Comparison of ENCODE assay signal across 29 mouse cellular contexts in genomic region chr10:118880776-118881175, GRCm38 (mm10).
"Had no signal": no experiment of that assay in that cellular context is flagged by ENCODE, and none has a peak within 500 bp of the region (broad histone marks: within the 10 kb centered on the region; RNA-seq: fewer than 3 reads in every experiment).

No protein-coding gene starts in this region.

- DNase-seq: cerebellum, adult 2 months; cerebellum, adult 8-10 months; cerebellum, adult 9-10 months; cerebellum, adult 9-11 months; cerebellum, postnatal 10 days; cerebellum, postnatal 14 days; cerebellum, postnatal 25 days; cerebellum, postnatal 36 days; embryo, embryonic 11 days; forebrain, postnatal 0 days; gastrocnemius, adult 2 months; gastrocnemius, postnatal 10 days; gastrocnemius, postnatal 14 days; gastrocnemius, postnatal 25 days; gastrocnemius, postnatal 36 days; heart, adult 11 months; heart, adult 18-20 months; heart, adult 2 months had no signal

- H3K9ac ChIP-seq: embryonic facial prominence, embryonic 12.5 days; embryonic facial prominence, embryonic 13.5 days; embryonic facial prominence, embryonic 15.5 days; forebrain, embryonic 12.5 days; forebrain, embryonic 13.5 days; forebrain, embryonic 15.5 days; forebrain, postnatal 0 days had no signal

- H3K4me2 ChIP-seq: embryonic facial prominence, embryonic 12.5 days; embryonic facial prominence, embryonic 13.5 days; embryonic facial prominence, embryonic 15.5 days; forebrain, embryonic 12.5 days; forebrain, embryonic 13.5 days; forebrain, embryonic 15.5 days had no signal

- H3K9me3 ChIP-seq: embryonic facial prominence, embryonic 10.5 days; embryonic facial prominence, embryonic 12.5 days; embryonic facial prominence, embryonic 13.5 days; embryonic facial prominence, embryonic 15.5 days; forebrain, embryonic 10.5 days; forebrain, embryonic 12.5 days; forebrain, embryonic 13.5 days; forebrain, embryonic 15.5 days had no signal

- H3K27me3 ChIP-seq: embryonic facial prominence, embryonic 12.5 days; embryonic facial prominence, embryonic 13.5 days; embryonic facial prominence, embryonic 15.5 days; forebrain, embryonic 12.5 days; forebrain, embryonic 13.5 days; forebrain, embryonic 15.5 days had no signal

- H3K36me3 ChIP-seq: embryonic facial prominence, embryonic 10.5 days; embryonic facial prominence, embryonic 12.5 days; embryonic facial prominence, embryonic 13.5 days; embryonic facial prominence, embryonic 15.5 days; forebrain, embryonic 10.5 days; forebrain, embryonic 12.5 days; forebrain, embryonic 15.5 days had no signal

- H3K4me1 ChIP-seq: embryonic facial prominence, embryonic 10.5 days; embryonic facial prominence, embryonic 12.5 days; embryonic facial prominence, embryonic 13.5 days; embryonic facial prominence, embryonic 15.5 days; forebrain, embryonic 10.5 days; forebrain, embryonic 12.5 days; forebrain, embryonic 13.5 days; forebrain, embryonic 15.5 days had no signal

- H3K4me3 ChIP-seq: embryonic facial prominence, embryonic 10.5 days; embryonic facial prominence, embryonic 12.5 days; embryonic facial prominence, embryonic 13.5 days; embryonic facial prominence, embryonic 15.5 days; erythroblast, embryonic 14.5 days; forebrain, embryonic 10.5 days; forebrain, embryonic 12.5 days; forebrain, embryonic 13.5 days; forebrain, embryonic 15.5 days; gastrocnemius, adult 2 months; heart, adult 2 months had no signal

- H3K27ac ChIP-seq: embryonic facial prominence, embryonic 10.5 days; embryonic facial prominence, embryonic 12.5 days; embryonic facial prominence, embryonic 13.5 days; embryonic facial prominence, embryonic 15.5 days; forebrain, embryonic 10.5 days; forebrain, embryonic 12.5 days; forebrain, embryonic 13.5 days; forebrain, embryonic 15.5 days; gastrocnemius, adult 2 months; heart, adult 2 months had no signal

- ATAC-seq: forebrain, embryonic 13.5 days; forebrain, embryonic 14.5 days; forebrain, embryonic 15.5 days; forebrain, embryonic 16.5 days; forebrain, postnatal 0 days had no signal
